10 mouse cellular contexts compared by ENCODE assay signal in the genomic region with DNA sequence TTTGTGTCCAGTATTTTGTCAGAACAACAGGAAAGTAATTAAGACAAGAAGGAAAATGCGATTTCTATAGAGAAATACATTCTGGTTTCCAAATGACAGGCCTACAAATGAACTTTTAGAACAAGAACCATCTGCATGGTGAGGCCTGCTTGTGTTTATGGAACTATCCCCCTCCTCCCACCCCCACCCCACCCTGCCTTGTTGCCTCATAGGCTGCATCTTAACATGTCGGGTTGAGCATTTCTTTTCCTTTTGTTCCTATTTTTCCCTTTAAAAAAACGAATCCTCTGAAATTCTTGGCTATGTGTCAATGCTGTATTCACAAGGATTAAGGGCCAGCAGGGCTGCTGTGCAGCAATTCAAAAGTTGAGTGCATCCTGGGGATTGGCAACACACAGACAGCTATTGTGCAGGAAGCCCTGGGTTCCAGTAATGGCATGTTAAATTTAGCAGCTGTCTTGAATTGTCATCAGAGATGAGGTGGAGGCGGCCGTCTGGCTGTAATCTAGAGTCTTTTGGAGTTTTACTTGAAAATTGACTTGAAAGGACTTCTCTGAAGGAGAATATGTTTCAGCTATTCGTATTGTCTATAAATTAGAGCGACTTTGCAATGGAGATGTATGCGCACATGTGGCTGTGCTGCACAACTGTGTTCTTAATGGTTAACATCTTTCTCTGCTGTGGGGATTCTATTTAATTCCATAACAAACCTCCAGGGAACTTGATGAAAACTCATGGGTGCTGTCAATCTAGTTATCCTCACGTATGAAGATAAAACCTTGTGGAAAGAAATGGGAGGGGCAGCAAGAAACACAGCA.
DNase-seq lines count a peak whose midpoint lies in the region; ATAC-seq and TF ChIP-seq lines count a peak whose summit lies in the region.
"Had no signal": no experiment of that assay in that cellular context is flagged by ENCODE, and none has a peak within 500 bp of the region (broad histone marks: within the 10 kb centered on the region; RNA-seq: fewer than 3 reads in every experiment).

No protein-coding gene starts in this region.

- no peaks in the 10 kb centered on the region for H3K36me3 ChIP-seq in forebrain, embryonic 10.5 days (replicated peaks)
- H3K36me3 ChIP-seq in forebrain, postnatal 0 days (ENCODE audit: insufficient read depth): no peaks in the 10 kb centered on the region
- H3K36me3 ChIP-seq in lung, embryonic 14.5 days (ENCODE audit: insufficient read depth): no peaks in the 10 kb centered on the region
- no peaks in the 10 kb centered on the region for H3K36me3 ChIP-seq in hindbrain, embryonic 14.5 days (replicated peaks; ENCODE audit: control insufficient read depth, insufficient read depth)
- H3K36me3 ChIP-seq in midbrain, embryonic 16.5 days (ENCODE audit: control insufficient read depth, insufficient read depth, low read length): no peaks in the 10 kb centered on the region
- H3K36me3 ChIP-seq: heart, embryonic 15.5 days had no signal

- H3K4me3 ChIP-seq in forebrain, embryonic 10.5 days: no peak overlapping the region
- no peak overlapping the region for H3K4me3 ChIP-seq in forebrain, postnatal 0 days (ENCODE audit: low read depth, low read length)
- no peak overlapping the region for H3K4me3 ChIP-seq in lung, embryonic 14.5 days (ENCODE audit: low read depth, low read length)
- no peak overlapping the region for H3K4me3 ChIP-seq in hindbrain, embryonic 14.5 days (replicated peaks; ENCODE audit: low read length)
- no peak overlapping the region for H3K4me3 ChIP-seq in midbrain, embryonic 16.5 days (ENCODE audit: low read depth, low read length)
- H3K4me3 ChIP-seq: heart, embryonic 15.5 days had no signal

- H3K9ac ChIP-seq in forebrain, postnatal 0 days: no peak overlapping the region
- no peak overlapping the region for H3K9ac ChIP-seq in lung, embryonic 14.5 days
- no peak overlapping the region for H3K9ac ChIP-seq in hindbrain, embryonic 14.5 days
- no peak overlapping the region for H3K9ac ChIP-seq in midbrain, embryonic 16.5 days (ENCODE audit: low read depth, low read length)
- H3K9ac ChIP-seq: heart, embryonic 15.5 days had no signal

- peak; percentile 16 for DNase-seq in forebrain, embryonic 10.5 days (ENCODE audit: extremely low spot score, low spot score)
- no peak for DNase-seq in forebrain, postnatal 0 days
- DNase-seq in lung, embryonic 14.5 days: peak; percentile 32
- DNase-seq in lung, postnatal 10 days: no peak
- DNase-seq in hindbrain, embryonic 14.5 days (ENCODE audit: low spot score): no peak
- DNase-seq in cerebellum, postnatal 4 days (ENCODE audit: low spot score in 2 of 2): no peak
- DNase-seq: lung, postnatal 36 days had no signal

- no peak for TF ChIP-seq CTCF in forebrain, postnatal 0 days (IDR thresholded peaks at IDR 0.05; ENCODE audit: low read depth)
- TF ChIP-seq CTCF in lung, embryonic 14.5 days (IDR thresholded peaks at IDR 0.05; ENCODE audit: low read depth): no peak

- no peak overlapping the region for H3K27ac ChIP-seq in forebrain, embryonic 10.5 days
- no peak overlapping the region for H3K27ac ChIP-seq in forebrain, postnatal 0 days (ENCODE audit: low read depth, low read length)
- no peak overlapping the region for H3K27ac ChIP-seq in lung, embryonic 14.5 days (ENCODE audit: low read depth)
- no peak overlapping the region for H3K27ac ChIP-seq in hindbrain, embryonic 14.5 days
- no peak overlapping the region for H3K27ac ChIP-seq in midbrain, embryonic 16.5 days (ENCODE audit: low read length)
- H3K27ac ChIP-seq: heart, embryonic 15.5 days had no signal

- no peak for ATAC-seq in forebrain, postnatal 0 days
- no peak for ATAC-seq in lung, embryonic 14.5 days (ENCODE audit: insufficient read depth)
- ATAC-seq in hindbrain, embryonic 14.5 days (ENCODE audit: low FRiP score): peak; percentile 77
- ATAC-seq in midbrain, embryonic 16.5 days: peak; percentile 85
- no peak for ATAC-seq in erythroblast, adult 5-6 weeks (replicated peaks; ENCODE audit: low FRiP score, poor library complexity, severe bottlenecking)

- WGBS in forebrain, embryonic 10.5 days: 60% methylated on average over 9 of the region's 9 CpGs
- WGBS in forebrain, postnatal 0 days: 29% methylated on average over 9 of the region's 9 CpGs
- 57% methylated on average over 9 of the region's 9 CpGs for WGBS in lung, embryonic 14.5 days
- WGBS in hindbrain, embryonic 14.5 days: 42% methylated on average over 9 of the region's 9 CpGs
- WGBS in midbrain, embryonic 16.5 days: 25% methylated on average over 9 of the region's 9 CpGs

- no peaks in the 10 kb centered on the region for H3K27me3 ChIP-seq in forebrain, embryonic 10.5 days (ENCODE audit: poor library complexity, severe bottlenecking)
- H3K27me3 ChIP-seq in forebrain, postnatal 0 days (ENCODE audit: insufficient read depth, low read length): no peaks in the 10 kb centered on the region
- H3K27me3 ChIP-seq in lung, embryonic 14.5 days (ENCODE audit: insufficient read depth, low read length): no peaks in the 10 kb centered on the region
- H3K27me3 ChIP-seq in hindbrain, embryonic 14.5 days (ENCODE audit: control insufficient read depth, insufficient read depth, low read length): no peaks in the 10 kb centered on the region
- H3K27me3 ChIP-seq in midbrain, embryonic 16.5 days (ENCODE audit: control insufficient read depth, insufficient read depth, low read depth, low read length): no peaks in the 10 kb centered on the region
- H3K27me3 ChIP-seq: heart, embryonic 15.5 days had no signal

- H3K9me3 ChIP-seq in forebrain, embryonic 10.5 days: no peaks in the 10 kb centered on the region
- H3K9me3 ChIP-seq in forebrain, postnatal 0 days (ENCODE audit: low read length): no peaks in the 10 kb centered on the region
- no peaks in the 10 kb centered on the region for H3K9me3 ChIP-seq in lung, embryonic 14.5 days (ENCODE audit: low read depth, low read length)
- no peaks in the 10 kb centered on the region for H3K9me3 ChIP-seq in hindbrain, embryonic 14.5 days (ENCODE audit: control insufficient read depth, low read length)
- no peaks in the 10 kb centered on the region for H3K9me3 ChIP-seq in midbrain, embryonic 16.5 days (replicated peaks; ENCODE audit: control insufficient read depth, low read length, poor library complexity, severe bottlenecking)
- H3K9me3 ChIP-seq: heart, embryonic 15.5 days had no signal

- peaks cover 13% of the 10 kb centered on the region for H3K4me1 ChIP-seq in forebrain, embryonic 10.5 days
- no peaks in the 10 kb centered on the region for H3K4me1 ChIP-seq in forebrain, postnatal 0 days (ENCODE audit: insufficient read depth)
- H3K4me1 ChIP-seq in lung, embryonic 14.5 days (ENCODE audit: insufficient read depth): no peaks in the 10 kb centered on the region
- H3K4me1 ChIP-seq in hindbrain, embryonic 14.5 days (replicated peaks; ENCODE audit: control insufficient read depth, insufficient read depth, low read length): 0 out of 2 replicates have a peak, but pooled peaks cover 3% of the 10 kb centered on the region
- H3K4me1 ChIP-seq in midbrain, embryonic 16.5 days (ENCODE audit: control insufficient read depth, insufficient read depth, low read length): no peaks in the 10 kb centered on the region
- H3K4me1 ChIP-seq: heart, embryonic 15.5 days had no signal

- H3K4me2 ChIP-seq in forebrain, postnatal 0 days (ENCODE audit: low read depth): no peak overlapping the region
- H3K4me2 ChIP-seq in lung, embryonic 14.5 days: no peak overlapping the region
- H3K4me2 ChIP-seq in hindbrain, embryonic 14.5 days (replicated peaks): no peak overlapping the region
- H3K4me2 ChIP-seq in midbrain, embryonic 16.5 days (ENCODE audit: low read length): no peak overlapping the region
- H3K4me2 ChIP-seq: heart, embryonic 15.5 days had no signal

Comparison
In these comparisons a context has a peak if more than half of its experiments do, and no peak if none do; other contexts are left out.
1. DNase-seq: peak in forebrain, embryonic 10.5 days (single experiment) and lung, embryonic 14.5 days (single experiment); none in forebrain, postnatal 0 days (single experiment), lung, postnatal 10 days (single experiment), hindbrain, embryonic 14.5 days (single experiment) and cerebellum, postnatal 4 days (0 of 2).
2. ATAC-seq: peak in hindbrain, embryonic 14.5 days (single experiment) and midbrain, embryonic 16.5 days (single experiment); none in forebrain, postnatal 0 days (single experiment), lung, embryonic 14.5 days (single experiment) and erythroblast, adult 5-6 weeks (single experiment).